Mouse (Mus musculus) thymus, adult 2 months (tissue): ENCODE results near the gene Creg1. TPM values are rescaled to one million over a fixed set of nuclear protein-coding genes. Genes with fewer than 3 reads are reported as not detected.

Experiments used
- DNase-seq: peaks from one replicate; pipeline ENCODE4 v3.0.0; 2021
- H3K27ac ChIP-seq: fragments of 200-500 bp; 2 replicates; pipeline ENCODE4 v1.5.1; 2012; ENCODE audit warnings: low read length, control low read depth; ENCODE audit not compliant: control insufficient read depth, insufficient read depth
- H3K27me3 ChIP-seq: fragments of 200-500 bp; 2 replicates; pipeline ENCODE4 v1.6.1; 2012; ENCODE audit warnings: mild to moderate bottlenecking, low read length, moderate library complexity, mixed read lengths; ENCODE audit not compliant: control insufficient read depth, insufficient read depth
- H3K36me3 ChIP-seq: fragments of 200-500 bp; 2 replicates; pipeline ENCODE4 v1.6.1; 2012; ENCODE audit warnings: mild to moderate bottlenecking, low read length, moderate library complexity; ENCODE audit not compliant: control insufficient read depth, insufficient read depth
- H3K4me1 ChIP-seq: fragments of 200-500 bp; replicated peaks from 2 replicates; pipeline ENCODE4 v1.6.1; 2012; ENCODE audit warnings: low read length; ENCODE audit not compliant: control insufficient read depth, insufficient read depth
- H3K4me3 ChIP-seq: fragments of 200-500 bp; 2 replicates; pipeline ENCODE4 v1.5.1; 2012; ENCODE audit warnings: mild to moderate bottlenecking, low read length, control low read depth, moderate library complexity; ENCODE audit not compliant: control insufficient read depth, insufficient read depth
- CTCF ChIP-seq: fragments of 200-500 bp; IDR thresholded peaks from 2 replicates; pipeline ENCODE4 v1.5.1; 2012; ENCODE audit warnings: mild to moderate bottlenecking, control low read depth, low read length, moderate library complexity, borderline replicate concordance; ENCODE audit not compliant: control insufficient read depth, poor library complexity, insufficient read depth; ENCODE audit errors: extremely low read depth
- POLR2A ChIP-seq: fragments of 200-500 bp; IDR thresholded peaks from 2 replicates; pipeline ENCODE4 v1.6.1; 2012; ENCODE audit warnings: mild to moderate bottlenecking, low read length, control low read depth, moderate library complexity; ENCODE audit not compliant: control insufficient read depth, poor library complexity, insufficient read depth; ENCODE audit errors: extremely low read depth
- WGBS: fragments of 180-500 bp; shearing (Covaris S2); methylation state at CpG from one replicate; pipeline ENCODE4 v1.1.7; 2018; 5-methylcytosine and 5-hydroxymethylcytosine counted together
- polyA plus RNA-seq: library from polyadenylated mRNA; depleted of rRNA; stranded (reverse); fragments of >200 nt; gene quantifications from 2 replicates; pipeline ENCODE4 v1.2.3, GENCODE M21; 2012

The Creg1 gene
- polyA plus RNA-seq, 1 experiment = 43.2 TPM

DNA sequence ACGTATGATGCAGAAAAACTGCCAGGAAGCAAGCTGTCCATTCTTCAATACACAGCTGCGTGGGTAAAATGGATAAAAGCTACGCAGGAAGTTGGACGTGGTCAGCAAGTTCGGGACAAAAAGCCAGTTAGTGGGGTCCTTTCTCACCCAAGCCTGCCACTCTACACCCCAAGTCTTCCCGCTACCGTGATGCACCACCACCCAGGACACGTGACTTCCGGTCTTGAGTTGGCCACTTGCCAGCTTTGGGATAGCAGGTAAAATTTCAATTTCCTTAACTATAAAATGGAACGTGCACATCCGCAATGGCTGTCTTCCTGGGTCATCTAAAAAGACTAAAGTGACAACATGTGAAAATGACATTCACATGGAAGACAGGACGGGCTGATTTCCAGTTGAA lies 18.4 kb downstream of the Creg1 start:
- no peak for DNase-seq
- peaks cover 22% of the 10 kb centered on the region for H3K4me1 ChIP-seq
- TF ChIP-seq POLR2A (no peak), CTCF (no peak)
- no peaks in the 10 kb centered on the region for H3K27me3 ChIP-seq
- no peaks in the 10 kb centered on the region for H3K36me3 ChIP-seq
- WGBS = 65% methylated on average over 12 of the region's 12 CpGs
- peak overlapping the region; percentile 92; the same call in 1 of the 2 replicates for H3K27ac ChIP-seq
- H3K4me3 ChIP-seq = no peak overlapping the region

GRCm38 (mm10) chr1:165786296-165786695 lies 22.8 kb downstream of the Creg1 start:
- H3K4me1 ChIP-seq = peaks cover 30% of the 10 kb centered on the region
- no peaks in the 10 kb centered on the region for H3K27me3 ChIP-seq
- no peak overlapping the region for H3K27ac ChIP-seq
- H3K36me3 ChIP-seq = peaks cover 9% of the 10 kb centered on the region; the same call in 1 of the 2 replicates
- TF ChIP-seq POLR2A (no peak), CTCF (no peak)
- no peak for DNase-seq
- WGBS = 81% methylated on average over 11 of the region's 11 CpGs
- H3K4me3 ChIP-seq = no peak overlapping the region

DNA sequence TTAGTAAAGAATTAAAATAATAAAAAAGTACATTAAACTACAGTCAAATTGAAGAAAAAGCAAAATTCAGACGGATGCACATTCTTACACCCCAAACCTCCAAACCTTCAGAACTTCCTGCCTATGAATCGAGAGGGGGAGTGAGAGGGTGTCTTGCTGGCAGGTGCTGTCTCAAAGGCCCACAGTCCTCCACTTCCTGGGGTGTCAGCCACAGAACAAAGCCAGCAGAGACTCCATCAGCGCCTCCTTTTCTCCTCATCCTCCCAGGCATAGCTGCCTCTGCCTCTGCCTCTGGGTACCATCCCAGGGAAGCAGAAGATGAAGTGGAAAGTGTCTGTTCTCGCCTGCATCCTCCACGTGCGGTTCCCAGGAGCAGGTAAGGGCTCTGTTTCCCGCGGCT lies 25.0 kb downstream of the Creg1 start, which contains the start of gene Cd247:
Gene Cd247, plus strand, starts transcription at position 171 of the 400 bp plus-strand sequence.
- peak; percentile 81 for DNase-seq
- TF ChIP-seq POLR2A = peak; percentile 74
- TF ChIP-seq CTCF = no peak
- Histone ChIP-seq H3K4me1 (peaks cover 24% of the 10 kb centered on the region), H3K27me3 (no peaks in the 10 kb centered on the region), H3K36me3 (peaks cover 12% of the 10 kb centered on the region; the same call in 1 of the 2 replicates), H3K27ac (peak within 1 kb of the TSS; percentile 95), H3K4me3 (peak within 1 kb of the TSS; percentile 75)
- WGBS = 15% methylated on average over 8 of the region's 8 CpGs

DNA sequence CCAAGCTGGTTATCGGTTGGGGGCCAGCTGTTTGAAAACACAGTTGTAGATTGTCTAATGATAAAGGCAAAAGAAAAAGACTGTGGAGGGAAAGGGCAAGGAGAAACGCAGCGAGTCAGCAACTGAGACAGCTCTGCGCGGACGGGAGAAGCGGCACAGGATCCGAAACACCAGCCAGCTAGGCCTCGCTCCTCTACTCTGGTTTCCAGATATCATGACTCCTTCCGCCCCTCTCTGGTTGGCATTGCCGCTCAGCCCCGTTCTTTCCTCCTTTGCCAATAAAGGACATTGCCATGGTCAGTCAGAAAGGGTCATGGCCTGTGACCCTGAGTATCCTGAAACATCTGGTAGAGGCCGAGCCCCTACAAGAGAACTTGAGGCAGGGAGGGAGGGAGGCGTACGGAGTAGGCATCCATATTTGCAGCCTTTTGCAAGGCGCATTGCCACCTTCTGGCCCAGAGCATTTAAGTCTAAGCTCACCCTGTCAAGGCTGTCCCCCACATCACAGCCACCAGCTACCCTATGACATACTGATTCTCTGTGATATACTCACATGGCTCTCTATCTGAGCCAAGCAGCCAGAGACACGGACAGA lies 25.6 kb downstream of the Creg1 start:
- H3K27ac ChIP-seq = peak overlapping the region; percentile 95
- DNase-seq = peak; percentile 66
- H3K4me1 ChIP-seq = peaks cover 31% of the 10 kb centered on the region
- peak overlapping the region; percentile 75 for H3K4me3 ChIP-seq
- TF ChIP-seq CTCF = no peak
- no peak for TF ChIP-seq POLR2A
- H3K36me3 ChIP-seq = peaks cover 12% of the 10 kb centered on the region; the same call in 1 of the 2 replicates
- WGBS = 24% methylated on average over 17 of the region's 17 CpGs
- no peaks in the 10 kb centered on the region for H3K27me3 ChIP-seq

DNA sequence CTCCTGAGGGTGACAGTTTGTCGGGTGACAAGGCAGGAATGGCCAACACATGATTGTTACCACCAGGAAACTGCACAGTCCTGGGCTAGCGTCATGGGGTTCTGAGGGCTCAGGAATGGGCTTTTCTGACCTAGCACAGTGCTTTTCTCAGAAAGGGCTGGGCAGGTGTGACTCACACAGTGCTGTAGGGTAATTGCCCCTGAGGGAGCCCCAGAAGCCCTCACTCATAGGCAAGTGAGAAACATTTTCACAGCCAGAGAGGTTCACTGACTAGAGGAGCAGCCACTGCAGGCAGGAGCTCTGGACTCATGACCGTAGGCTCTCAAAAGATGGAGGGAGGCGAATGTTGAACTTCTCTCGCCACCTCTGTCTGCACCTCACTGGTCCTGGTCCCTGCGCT lies 26.4 kb downstream of the Creg1 start:
- peaks cover 12% of the 10 kb centered on the region; the same call in 1 of the 2 replicates for H3K36me3 ChIP-seq
- H3K27me3 ChIP-seq = no peaks in the 10 kb centered on the region
- TF ChIP-seq CTCF = no peak
- TF ChIP-seq POLR2A = no peak
- peaks cover 33% of the 10 kb centered on the region for H3K4me1 ChIP-seq
- peak overlapping the region; percentile 75 for H3K4me3 ChIP-seq
- H3K27ac ChIP-seq = peak overlapping the region; percentile 95
- DNase-seq = no peak
- WGBS = 39% methylated on average over 6 of the region's 6 CpGs

DNA sequence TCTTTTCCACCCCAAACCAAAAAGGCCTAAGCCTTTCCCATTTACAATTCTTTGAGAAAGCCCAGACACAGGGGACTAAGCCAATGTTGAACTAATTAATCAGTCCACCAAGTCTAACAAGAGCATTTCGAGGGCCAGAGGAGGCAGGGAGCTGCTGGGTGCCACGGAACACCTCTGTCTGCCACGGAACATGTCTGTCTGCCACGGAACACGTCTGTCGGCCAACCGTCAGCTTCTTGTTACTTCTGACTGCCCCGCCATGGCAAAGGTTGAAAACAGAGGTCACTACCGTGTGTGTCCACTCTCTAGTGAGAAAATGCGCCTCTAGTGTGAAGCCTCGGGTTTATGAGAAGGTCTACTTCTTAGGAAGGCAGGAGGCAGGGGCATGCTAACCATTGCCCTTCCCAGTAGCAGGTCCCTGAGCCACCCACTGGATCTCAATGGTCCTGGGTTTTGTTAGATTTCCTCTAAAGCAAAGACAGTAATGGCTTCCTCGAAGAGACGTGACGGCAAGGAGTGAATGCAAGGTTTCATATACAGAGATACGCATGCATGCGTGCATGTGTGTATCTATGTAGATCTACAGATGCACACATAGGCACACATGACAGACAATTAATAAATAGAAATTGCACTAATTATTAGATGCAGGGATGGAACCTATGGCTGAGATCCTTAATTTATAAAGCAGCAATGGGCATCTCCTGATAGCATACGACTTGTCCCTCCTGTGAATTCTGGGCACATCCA lies 27.1 kb downstream of the Creg1 start:
- Histone ChIP-seq H3K4me3 (peak overlapping the region; percentile 75), H3K36me3 (peaks cover 12% of the 10 kb centered on the region; the same call in 1 of the 2 replicates), H3K27ac (peak overlapping the region; percentile 95), H3K27me3 (no peaks in the 10 kb centered on the region), H3K4me1 (peaks cover 38% of the 10 kb centered on the region)
- TF ChIP-seq POLR2A = no peak
- TF ChIP-seq CTCF = no peak
- 90% methylated on average over 17 of the region's 17 CpGs for WGBS
- no peak for DNase-seq
